Mouse (Mus musculus) spleen, adult 2 months (tissue): ENCODE results near the gene Ginm1.

Experiments used
- CTCF ChIP-seq: fragments of 200-500 bp; IDR thresholded peaks from 2 replicates; pipeline ENCODE4 v1.5.1; 2011; ENCODE audit warnings: mild to moderate bottlenecking, inconsistent platforms; ENCODE audit not compliant: insufficient read depth, insufficient read length, insufficient replicate concordance; ENCODE audit errors: extremely low read depth
- POLR2A ChIP-seq: fragments of 200-500 bp; IDR thresholded peaks from 2 replicates; pipeline ENCODE4 v1.6.1; 2011; ENCODE audit warnings: low read depth, low read length, inconsistent platforms

GRCm38 (mm10) chr10:7838036-7838435, 45.4 kb upstream of the Ginm1 start:
- TF ChIP-seq CTCF (no peak), POLR2A (no peak)
